Mouse (Mus musculus) cortical plate, adult 2 months (tissue): ENCODE data around the gene Hexim1.

Source experiments
- CTCF ChIP-seq: fragments of 200-500 bp; IDR thresholded peaks from 2 replicates; pipeline ENCODE4 v1.5.1; 2011; ENCODE audit warnings: mild to moderate bottlenecking, control low read depth, low read length; ENCODE audit not compliant: insufficient read depth; ENCODE audit errors: extremely low read depth
- POLR2A ChIP-seq: fragments of 200-500 bp; IDR thresholded peaks from 2 replicates; pipeline ENCODE4 v1.6.1; 2011; ENCODE audit warnings: mild to moderate bottlenecking, low read length, control low read depth; ENCODE audit not compliant: insufficient read depth; ENCODE audit errors: extremely low read depth

GRCm38 (mm10) chr11:103068884-103069283 is 47.1 kb upstream of the Hexim1 start:
- TF ChIP-seq CTCF (no peak), POLR2A (no peak)
